8 mouse cellular contexts compared by ENCODE assay signal in the genomic region with DNA sequence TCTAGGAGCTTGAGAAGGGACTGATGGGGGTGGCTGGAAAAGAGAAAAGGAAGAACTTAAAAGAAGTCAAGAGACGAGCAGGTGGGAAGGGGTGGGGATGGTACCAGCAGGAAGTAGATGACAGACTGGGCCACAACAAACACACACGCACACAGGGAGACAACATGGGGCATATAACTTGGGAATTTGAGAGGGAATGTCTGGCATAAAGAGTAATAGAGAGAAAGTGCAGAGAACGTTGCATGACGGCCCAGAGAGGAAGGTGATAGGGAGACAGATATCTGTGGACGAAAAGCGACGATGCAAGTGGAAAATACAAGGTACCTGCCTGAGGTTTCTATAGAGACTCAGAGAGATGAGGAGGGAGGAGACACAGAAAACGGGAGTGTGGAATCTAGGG. TPM values are rescaled to one million over a fixed set of nuclear protein-coding genes. Genes with fewer than 3 reads are reported as not detected.
DNase-seq lines count a peak whose midpoint lies in the region; ATAC-seq lines count a peak whose summit lies in the region.

No protein-coding gene starts in this region.

- peak overlapping the region; percentile 85 for H3K4me2 ChIP-seq in lung, embryonic 15.5 days
- H3K4me2 ChIP-seq in embryonic facial prominence, embryonic 14.5 days (ENCODE audit: low read depth, low read length), result peak overlapping the region; percentile 69
- peak overlapping the region; percentile 78 for H3K4me2 ChIP-seq in intestine, embryonic 15.5 days (replicated peaks)
- peak overlapping the region; percentile 73 for H3K4me2 ChIP-seq in neural tube, embryonic 14.5 days (ENCODE audit: low read depth, low read length)

- H3K4me1 ChIP-seq in lung, embryonic 15.5 days, result peaks cover 54% of the 10 kb centered on the region
- peaks cover 23% of the 10 kb centered on the region for H3K4me1 ChIP-seq in embryonic facial prominence, embryonic 14.5 days (ENCODE audit: control insufficient read depth, insufficient read depth, low read length)
- H3K4me1 ChIP-seq in intestine, embryonic 15.5 days (replicated peaks), result peaks cover 48% of the 10 kb centered on the region
- peaks cover 53% of the 10 kb centered on the region for H3K4me1 ChIP-seq in neural tube, embryonic 14.5 days (ENCODE audit: control insufficient read depth, insufficient read depth, low read length)

- no peak for ATAC-seq in lung, embryonic 15.5 days (ENCODE audit: borderline replicate concordance, extremely low read depth, low FRiP score, low TSS enrichment)
- no peak for ATAC-seq in embryonic facial prominence, embryonic 14.5 days (ENCODE audit: low read depth)
- peak; percentile 10 for ATAC-seq in intestine, embryonic 15.5 days
- ATAC-seq in neural tube, embryonic 14.5 days (ENCODE audit: low read depth), result no peak

- H3K27me3 ChIP-seq in lung, embryonic 15.5 days, result no peaks in the 10 kb centered on the region
- H3K27me3 ChIP-seq in embryonic facial prominence, embryonic 14.5 days (replicated peaks; ENCODE audit: control insufficient read depth, insufficient read depth, low read length), result no peaks in the 10 kb centered on the region
- no peaks in the 10 kb centered on the region for H3K27me3 ChIP-seq in intestine, embryonic 15.5 days (replicated peaks)
- no peaks in the 10 kb centered on the region for H3K27me3 ChIP-seq in neural tube, embryonic 14.5 days (ENCODE audit: control insufficient read depth, insufficient read depth, low read length)

- DNase-seq in lung, postnatal 25 days (ENCODE audit: low spot score), result no peak
- no peak for DNase-seq in embryonic facial prominence, embryonic 14.5 days (ENCODE audit: low spot score)
- no peak for DNase-seq in cerebellum, adult 8-10 months
- DNase-seq in cerebellum, postnatal 10 days, result no peak
- DNase-seq in adrenal gland, adult 2 months, result no peak

- 0 out of 2 replicates have a peak, but pooled peaks cover 25% of the 10 kb centered on the region for H3K36me3 ChIP-seq in lung, embryonic 15.5 days
- peaks cover 42% of the 10 kb centered on the region for H3K36me3 ChIP-seq in embryonic facial prominence, embryonic 14.5 days (ENCODE audit: control insufficient read depth, insufficient read depth, low read length)
- 0 out of 2 replicates have a peak, but pooled peaks cover 3% of the 10 kb centered on the region for H3K36me3 ChIP-seq in intestine, embryonic 15.5 days
- H3K36me3 ChIP-seq in neural tube, embryonic 14.5 days (ENCODE audit: control insufficient read depth, insufficient read depth, low read length), result peaks cover 2% of the 10 kb centered on the region; the same call in 1 of the 2 replicates

- H3K27ac ChIP-seq in lung, embryonic 15.5 days, result peak overlapping the region; percentile 99
- peak overlapping the region; percentile 97 for H3K27ac ChIP-seq in embryonic facial prominence, embryonic 14.5 days (replicated peaks; ENCODE audit: low read depth, low read length)
- H3K27ac ChIP-seq in intestine, embryonic 15.5 days, result peak overlapping the region; percentile 98
- peak overlapping the region; percentile 98 for H3K27ac ChIP-seq in neural tube, embryonic 14.5 days (ENCODE audit: low read depth, low read length)

- H3K9ac ChIP-seq in lung, embryonic 15.5 days, result peak overlapping the region; percentile 82
- peak overlapping the region; percentile 90 for H3K9ac ChIP-seq in embryonic facial prominence, embryonic 14.5 days (ENCODE audit: low read depth, low read length)
- peak overlapping the region; percentile 83 for H3K9ac ChIP-seq in intestine, embryonic 15.5 days
- peak overlapping the region; percentile 78 for H3K9ac ChIP-seq in neural tube, embryonic 14.5 days (replicated peaks; ENCODE audit: low read depth, low read length)

- H3K9me3 ChIP-seq in lung, embryonic 15.5 days, result no peaks in the 10 kb centered on the region
- no peaks in the 10 kb centered on the region for H3K9me3 ChIP-seq in embryonic facial prominence, embryonic 14.5 days (ENCODE audit: control insufficient read depth, low read length)
- no peaks in the 10 kb centered on the region for H3K9me3 ChIP-seq in intestine, embryonic 15.5 days
- no peaks in the 10 kb centered on the region for H3K9me3 ChIP-seq in neural tube, embryonic 14.5 days (ENCODE audit: control insufficient read depth, low read length)

- 2% methylated on average over 8 of the region's 8 CpGs for WGBS in lung, embryonic 15.5 days
- WGBS in embryonic facial prominence, embryonic 14.5 days, result 3% methylated on average over 8 of the region's 8 CpGs
- WGBS in intestine, embryonic 15.5 days, result 2% methylated on average over 8 of the region's 8 CpGs
- WGBS in neural tube, embryonic 14.5 days, result 5% methylated on average over 8 of the region's 8 CpGs

- H3K4me3 ChIP-seq in lung, embryonic 15.5 days, result peak overlapping the region; percentile 60
- peak overlapping the region; percentile 69 for H3K4me3 ChIP-seq in embryonic facial prominence, embryonic 14.5 days (ENCODE audit: low read depth, low read length)
- peak overlapping the region; percentile 72 for H3K4me3 ChIP-seq in intestine, embryonic 15.5 days (replicated peaks)
- peak overlapping the region; percentile 70 for H3K4me3 ChIP-seq in neural tube, embryonic 14.5 days (ENCODE audit: low read depth, low read length)

RNA-seq across cellular contexts. Expression of a gene that starts 0.9 kb away (rescaled TPM):
- polyA plus RNA-seq in lung, embryonic 15.5 days (2015; fragmentation: Nextera tagmentation; extraction: Ambion mirVana), result 82.3 and 83.5 TPM in 2 replicates
- polyA plus RNA-seq in embryonic facial prominence, embryonic 14.5 days (2014; fragmentation: Nextera tagmentation; extraction: Ambion mirVana), result 41.1 and 47.1 TPM in 2 replicates
- 68.1 and 73.0 TPM in 2 replicates for polyA plus RNA-seq in intestine, embryonic 15.5 days (2015; fragmentation: Nextera tagmentation; extraction: Ambion mirVana)
- polyA plus RNA-seq in neural tube, embryonic 14.5 days (2014; fragmentation: Nextera tagmentation; extraction: Ambion mirVana), result 46.9 and 48.3 TPM in 2 replicates
- total RNA-seq in adrenal gland, adult 2 months (2021), result 100 to 1,000 TPM in 1 of 2 experiments, 10 to 100 TPM in 1; 85.6 to 101 TPM
- 142 and 144 TPM in 2 replicates for polyA plus RNA-seq in adrenal gland, adult 2 months (2012; rRNA removed)

RNA-seq across cellular contexts. Expression of a gene that starts 12.2 kb away (rescaled TPM):
- polyA plus RNA-seq in lung, embryonic 15.5 days (2015; fragmentation: Nextera tagmentation; extraction: Ambion mirVana), result 0.10 and 0.24 TPM in 2 replicates
- polyA plus RNA-seq in embryonic facial prominence, embryonic 14.5 days (2014; fragmentation: Nextera tagmentation; extraction: Ambion mirVana), result 0.26 and 1.0 TPM in 2 replicates
- 0.09 and 0.16 TPM in 2 replicates for polyA plus RNA-seq in intestine, embryonic 15.5 days (2015; fragmentation: Nextera tagmentation; extraction: Ambion mirVana)
- 0.16 TPM in 1 of 2 replicates, not detected in the other for polyA plus RNA-seq in neural tube, embryonic 14.5 days (2014; fragmentation: Nextera tagmentation; extraction: Ambion mirVana)
- not detected for total RNA-seq in adrenal gland, adult 2 months (2021)
- not detected in 2 replicates for polyA plus RNA-seq in adrenal gland, adult 2 months (2012; rRNA removed)

RNA-seq across cellular contexts. Expression of a gene that starts 13.0 kb away (rescaled TPM):
- 71.4 and 71.6 TPM in 2 replicates for polyA plus RNA-seq in lung, embryonic 15.5 days (2015; fragmentation: Nextera tagmentation; extraction: Ambion mirVana)
- 58.2 and 59.2 TPM in 2 replicates for polyA plus RNA-seq in embryonic facial prominence, embryonic 14.5 days (2014; fragmentation: Nextera tagmentation; extraction: Ambion mirVana)
- 65.4 and 66.3 TPM in 2 replicates for polyA plus RNA-seq in intestine, embryonic 15.5 days (2015; fragmentation: Nextera tagmentation; extraction: Ambion mirVana)
- 100.0 and 100 TPM in 2 replicates for polyA plus RNA-seq in neural tube, embryonic 14.5 days (2014; fragmentation: Nextera tagmentation; extraction: Ambion mirVana)
- 10 to 100 TPM; 53.2 to 60.9 TPM for total RNA-seq in adrenal gland, adult 2 months (2021)
- polyA plus RNA-seq in adrenal gland, adult 2 months (2012; rRNA removed), result 86.9 and 97.4 TPM in 2 replicates

RNA-seq across cellular contexts. Expression of a gene that starts 15.2 kb away (rescaled TPM):
- polyA plus RNA-seq in lung, embryonic 15.5 days (2015; fragmentation: Nextera tagmentation; extraction: Ambion mirVana), result 2.4 and 3.5 TPM in 2 replicates
- polyA plus RNA-seq in embryonic facial prominence, embryonic 14.5 days (2014; fragmentation: Nextera tagmentation; extraction: Ambion mirVana), result 0.52 TPM in 1 of 2 replicates, not detected in the other
- not detected in 2 replicates for polyA plus RNA-seq in intestine, embryonic 15.5 days (2015; fragmentation: Nextera tagmentation; extraction: Ambion mirVana)
- 0.94 TPM in 1 of 2 replicates, not detected in the other for polyA plus RNA-seq in neural tube, embryonic 14.5 days (2014; fragmentation: Nextera tagmentation; extraction: Ambion mirVana)
- total RNA-seq in adrenal gland, adult 2 months (2021), result not detected
- polyA plus RNA-seq in adrenal gland, adult 2 months (2012; rRNA removed), result 0.10 TPM in 1 of 2 replicates, not detected in the other

RNA-seq across cellular contexts. Expression of a gene that starts 15.3 kb away (rescaled TPM):
- 150 and 170 TPM in 2 replicates for polyA plus RNA-seq in lung, embryonic 15.5 days (2015; fragmentation: Nextera tagmentation; extraction: Ambion mirVana)
- 102 and 115 TPM in 2 replicates for polyA plus RNA-seq in embryonic facial prominence, embryonic 14.5 days (2014; fragmentation: Nextera tagmentation; extraction: Ambion mirVana)
- 6.4 and 9.4 TPM in 2 replicates for polyA plus RNA-seq in intestine, embryonic 15.5 days (2015; fragmentation: Nextera tagmentation; extraction: Ambion mirVana)
- polyA plus RNA-seq in neural tube, embryonic 14.5 days (2014; fragmentation: Nextera tagmentation; extraction: Ambion mirVana), result 14.7 and 24.4 TPM in 2 replicates
- not detected for total RNA-seq in adrenal gland, adult 2 months (2021)
- 0.44 TPM in 1 of 2 replicates, not detected in the other for polyA plus RNA-seq in adrenal gland, adult 2 months (2012; rRNA removed)
